Mouse (Mus musculus) G1E-ER4 (cell line): ENCODE measurements around the gene F13b. TPM values are rescaled to one million over a fixed set of nuclear protein-coding genes. Genes with fewer than 3 reads are reported as not detected.

Experiments
- GATA1 ChIP-seq: IDR thresholded peaks from one replicate; pipeline ENCODE4 v1.8.0; 2012; ENCODE audit warnings: low read length, inconsistent platforms
- polyA plus RNA-seq: library from polyadenylated mRNA; stranded (reverse); fragments of >175 nt; gene quantifications from 2 replicates; pipeline ENCODE4 v1.2.3, GENCODE M21; 2012

The F13b gene
- polyA plus RNA-seq = not detected in 2 replicates

DNA sequence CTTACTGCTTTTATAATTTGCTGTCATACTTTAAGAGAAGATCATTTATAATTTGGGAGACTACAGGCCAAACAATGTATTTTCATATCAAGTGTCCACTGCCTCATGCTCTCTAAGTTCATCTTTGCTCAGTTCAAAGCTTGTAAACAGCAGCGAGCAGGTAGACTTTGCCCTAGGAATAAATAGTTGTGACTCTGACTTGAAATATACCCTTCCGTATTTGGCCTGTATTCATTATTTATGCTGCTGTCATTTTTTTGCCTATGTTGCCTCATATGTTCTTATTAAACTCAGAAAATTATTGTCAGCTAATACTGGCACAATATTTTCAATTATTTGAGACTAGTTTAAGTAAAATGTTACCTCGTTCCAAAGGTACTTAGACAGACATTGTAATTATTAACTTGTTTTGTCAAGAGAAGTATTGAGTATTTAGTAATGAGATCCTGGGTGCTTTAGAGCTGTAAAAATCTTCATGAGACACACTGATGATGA is at the start of gene F13b:
F13b (plus strand) TSS at position 445 of the 495 bp plus-strand sequence.
- no peak for TF ChIP-seq GATA1

DNA sequence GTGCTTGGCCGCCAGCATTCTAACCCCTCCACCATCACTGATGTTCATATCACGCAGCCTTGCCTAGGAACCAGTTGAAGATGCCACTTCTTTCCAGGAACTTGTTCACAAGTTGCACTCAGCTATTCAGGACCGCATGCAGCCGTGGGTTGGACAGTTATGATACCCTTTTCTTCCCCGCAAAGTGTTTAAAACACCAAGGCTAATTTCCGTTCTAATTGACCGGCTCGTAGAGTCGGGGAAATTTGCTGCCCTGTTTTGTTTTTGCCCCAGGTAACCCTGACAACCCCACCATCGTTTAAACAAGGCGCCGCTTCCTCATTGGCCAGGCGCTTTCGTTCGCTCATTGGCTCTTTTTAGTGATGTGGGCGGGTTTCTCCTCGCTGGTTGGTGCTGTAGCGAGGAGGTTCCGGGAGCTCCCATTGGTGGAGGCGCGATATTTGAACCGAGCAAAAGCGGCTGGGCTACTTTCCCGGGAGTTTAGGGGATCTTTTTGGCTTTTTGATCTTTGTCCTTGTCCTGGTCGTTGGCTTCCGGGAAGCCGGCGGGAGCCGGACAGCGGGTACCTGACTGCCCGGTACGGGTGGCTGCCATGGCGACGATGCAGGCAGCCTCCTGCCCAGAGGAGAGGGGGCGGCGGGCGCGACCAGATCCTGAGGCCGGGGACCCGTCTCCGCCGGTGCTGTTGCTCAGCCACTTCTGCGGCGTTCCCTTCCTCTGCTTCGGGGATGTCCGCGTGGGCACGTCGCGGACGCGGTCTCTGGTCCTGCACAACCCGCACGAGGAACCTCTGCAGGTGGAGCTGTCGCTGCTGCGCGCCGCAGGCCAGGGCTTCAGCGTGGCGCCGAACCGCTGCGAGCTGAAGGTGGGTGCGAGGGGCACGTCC is 46.9 kb upstream of the F13b start, which contains the start of gene Aspm:
Aspm (plus strand) TSS at position 433 of the 886 bp plus-strand sequence.
- TF ChIP-seq GATA1 = no peak

DNA sequence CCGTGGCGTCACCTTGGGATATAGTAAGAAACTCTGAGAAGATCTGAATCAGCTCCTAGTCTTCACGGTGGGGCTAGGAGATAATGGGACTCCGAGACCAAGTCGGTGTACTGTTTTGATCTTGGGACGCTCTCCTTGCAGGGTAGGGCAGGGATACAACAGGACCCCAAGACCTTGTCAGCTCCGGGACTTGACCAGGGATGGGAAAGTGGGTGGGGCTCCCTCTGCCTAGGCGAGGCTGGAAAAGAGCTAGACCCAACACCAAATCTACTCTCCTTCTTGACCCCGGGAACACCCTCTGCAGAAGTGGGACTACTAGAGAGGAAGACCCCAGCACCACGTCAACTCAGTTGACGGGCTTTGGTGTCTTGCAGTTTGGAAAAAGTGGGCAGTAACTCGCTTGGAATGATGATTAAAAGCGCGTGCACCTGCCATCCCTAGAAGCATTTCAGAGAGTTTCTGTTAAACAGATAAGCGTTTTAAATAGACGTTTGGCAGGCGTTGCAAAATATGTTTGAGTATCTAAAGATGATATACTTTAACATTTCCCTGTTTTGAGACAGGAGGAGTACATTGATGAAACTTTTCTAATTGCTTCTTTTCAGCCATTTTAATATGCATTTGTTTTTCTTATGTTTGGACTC is 46.2 kb upstream of the F13b start:
- TF ChIP-seq GATA1 = no peak

DNA sequence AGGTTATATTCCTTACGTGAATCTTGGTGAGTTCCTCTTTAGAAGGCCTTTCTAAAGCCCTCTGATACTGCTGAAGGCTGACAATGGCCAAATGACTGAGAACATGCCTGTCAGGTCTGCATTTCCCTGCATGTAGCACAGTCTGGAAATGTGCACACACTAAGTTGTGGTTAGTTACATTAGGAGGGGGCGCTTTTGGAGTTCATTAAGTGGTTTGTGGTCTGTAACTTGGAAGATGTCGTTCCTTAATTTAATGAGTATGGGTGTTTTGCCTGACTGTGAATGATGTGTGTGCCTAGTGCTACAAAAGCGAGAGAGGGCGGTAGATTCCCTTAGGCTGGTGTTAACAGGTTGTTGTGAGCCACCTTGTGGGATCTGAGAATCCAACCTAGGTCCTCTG is 40.7 kb upstream of the F13b start:
- no peak for TF ChIP-seq GATA1

DNA sequence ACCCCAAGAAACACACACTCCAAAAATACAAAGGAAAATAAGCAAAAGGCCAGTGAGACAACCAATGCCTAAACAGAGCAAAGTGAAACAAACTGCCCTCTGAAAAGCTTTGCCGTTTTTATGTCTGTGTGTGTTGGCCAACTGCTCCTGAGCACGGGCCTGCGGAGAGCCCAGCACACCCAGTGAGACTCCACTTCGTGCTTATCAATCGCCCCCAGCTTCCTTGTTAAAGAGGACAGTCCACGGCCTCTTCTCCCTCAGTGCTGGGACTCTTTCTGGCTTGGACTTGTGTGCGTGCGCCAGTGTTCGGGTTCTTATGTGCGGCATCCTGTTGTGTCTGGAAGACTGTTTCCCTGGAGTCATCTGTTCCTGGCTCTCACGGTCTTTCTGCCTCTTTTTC is 35.6 kb upstream of the F13b start:
- no peak for TF ChIP-seq GATA1

DNA sequence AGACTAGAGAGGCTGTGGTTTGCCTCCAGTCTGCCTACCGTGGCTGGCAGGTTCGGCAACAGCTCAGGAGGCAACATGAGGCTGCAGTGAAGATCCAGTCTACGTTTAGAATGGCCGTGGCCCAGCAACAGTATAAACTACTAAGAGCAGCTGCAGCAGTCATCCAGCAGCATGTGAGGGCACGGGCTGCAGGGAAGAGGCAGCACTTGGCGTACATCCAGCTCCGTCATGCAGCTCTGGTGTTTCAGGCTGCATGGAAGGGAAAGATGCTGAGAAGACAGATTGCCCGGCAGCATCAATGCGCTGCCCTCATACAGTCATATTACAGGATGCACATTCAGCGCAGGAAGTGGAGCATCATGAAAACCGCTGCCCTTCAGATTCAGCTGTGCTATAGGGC is 22.6 kb upstream of the F13b start:
- no peak for TF ChIP-seq GATA1

DNA sequence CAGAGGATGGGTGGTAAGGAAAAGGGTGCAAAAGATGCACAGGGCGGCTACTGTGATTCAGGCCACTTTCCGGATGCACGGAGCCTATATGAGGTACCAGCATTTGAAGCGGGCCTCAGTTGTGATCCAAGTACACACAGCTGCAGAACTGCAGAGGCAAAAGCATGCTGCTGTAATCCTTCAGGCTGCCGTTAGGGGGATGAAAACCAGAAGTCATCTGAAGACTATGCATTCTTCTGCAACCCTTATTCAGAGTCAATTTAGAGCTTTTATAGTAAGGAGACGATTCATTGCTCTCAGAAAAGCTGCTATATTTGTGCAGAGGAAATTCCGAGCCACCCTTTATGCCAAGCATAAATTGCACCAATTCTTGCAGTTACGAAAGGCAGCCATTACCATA is 21.3 kb upstream of the F13b start:
- no peak for TF ChIP-seq GATA1

DNA sequence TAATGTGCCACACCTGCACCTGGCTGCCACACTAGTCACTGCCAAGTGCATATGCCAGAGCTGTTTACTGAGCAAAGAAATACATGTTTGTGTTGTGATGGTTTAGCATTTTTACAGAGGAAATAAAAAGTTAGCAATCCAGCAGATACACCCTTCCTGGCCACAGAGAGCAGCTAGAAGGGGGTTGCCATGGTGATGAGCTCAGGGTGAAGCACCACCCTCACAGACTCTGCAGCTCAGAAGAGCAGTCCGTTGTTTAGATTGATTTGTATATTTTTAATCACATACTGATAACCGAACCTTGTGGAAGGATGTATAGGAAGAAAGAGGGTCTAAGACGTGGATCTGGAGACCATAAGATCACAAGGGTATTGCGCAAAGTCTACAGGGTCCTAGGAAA is 20.4 kb upstream of the F13b start:
- TF ChIP-seq GATA1 = no peak

DNA sequence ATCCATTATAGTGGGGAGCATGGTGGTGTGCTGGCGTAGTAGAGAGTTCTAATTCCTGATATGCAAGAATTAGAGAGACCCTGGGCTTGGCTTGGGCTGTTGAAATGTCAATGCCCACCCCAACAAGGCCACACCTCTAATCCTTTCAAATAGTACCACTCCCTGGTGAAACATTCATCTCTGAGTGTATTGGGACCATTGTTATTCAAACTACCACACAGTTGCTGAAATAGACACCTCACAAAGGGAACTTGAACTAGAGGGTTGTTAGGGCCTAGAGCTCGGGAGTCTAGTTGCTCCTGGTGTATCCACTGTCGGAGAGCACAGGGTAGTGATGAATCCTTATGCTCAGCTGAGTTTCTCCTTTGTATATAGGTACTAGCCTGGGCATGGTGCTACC is 6.9 kb upstream of the F13b start:
- TF ChIP-seq GATA1 = no peak

DNA sequence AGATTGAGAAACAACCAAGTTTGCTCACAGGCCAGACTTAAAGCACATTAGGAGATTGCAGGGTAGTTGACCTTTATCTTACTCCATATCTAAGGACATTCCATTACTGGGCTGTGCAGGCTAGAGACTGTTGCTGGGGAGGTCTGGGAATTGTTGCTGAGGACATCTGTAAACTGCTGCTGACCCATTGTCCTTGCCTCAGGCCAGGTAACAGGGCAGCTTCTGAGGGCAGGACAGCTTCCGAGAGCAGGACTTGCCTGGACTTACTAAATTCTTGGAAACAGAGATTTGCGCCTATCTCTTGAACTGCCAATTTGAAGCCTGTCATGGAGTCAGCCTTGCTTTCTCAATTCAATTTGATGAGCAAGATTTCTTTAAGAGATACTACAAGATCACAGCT is 6.1 kb upstream of the F13b start:
- TF ChIP-seq GATA1 = no peak

DNA sequence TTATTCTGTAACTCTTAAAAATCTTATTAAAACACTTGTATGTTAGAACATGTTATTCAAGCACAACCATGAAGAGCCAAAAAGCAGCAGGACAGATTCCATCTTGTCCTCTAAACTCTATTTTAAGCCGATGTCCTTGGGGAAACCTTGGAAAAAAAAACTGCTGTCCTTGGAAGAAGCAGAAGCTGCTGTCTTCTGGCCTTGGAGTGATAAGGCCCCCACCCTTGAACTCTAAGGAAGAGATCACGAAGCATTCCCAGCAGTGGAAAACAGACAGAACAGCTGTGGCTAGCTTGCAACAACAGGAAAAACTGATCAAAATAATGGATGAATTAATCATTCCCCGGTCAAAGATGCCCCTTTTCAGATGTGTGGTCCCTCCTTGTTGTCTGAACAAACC is 5.3 kb upstream of the F13b start:
- TF ChIP-seq GATA1 = no peak

DNA sequence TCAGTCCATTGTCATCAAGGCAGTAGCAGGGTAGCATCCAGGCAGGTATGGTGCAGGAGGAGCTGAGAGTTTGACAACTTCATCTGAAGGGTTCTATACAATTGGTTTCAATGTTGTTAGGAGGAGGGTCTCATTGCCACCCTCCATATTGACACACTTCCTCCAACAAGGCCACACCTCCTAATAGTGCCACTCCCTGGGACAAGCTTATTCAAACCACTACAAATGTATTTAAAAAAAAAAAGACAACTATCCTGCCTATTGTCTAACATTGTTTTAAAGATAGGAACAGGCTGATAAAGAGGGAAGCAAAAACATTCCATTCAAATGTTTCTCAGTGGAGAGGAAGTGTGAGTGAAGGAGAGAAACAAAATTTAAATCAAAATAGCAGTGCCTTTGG is 1.8 kb upstream of the F13b start:
- TF ChIP-seq GATA1 = no peak

DNA sequence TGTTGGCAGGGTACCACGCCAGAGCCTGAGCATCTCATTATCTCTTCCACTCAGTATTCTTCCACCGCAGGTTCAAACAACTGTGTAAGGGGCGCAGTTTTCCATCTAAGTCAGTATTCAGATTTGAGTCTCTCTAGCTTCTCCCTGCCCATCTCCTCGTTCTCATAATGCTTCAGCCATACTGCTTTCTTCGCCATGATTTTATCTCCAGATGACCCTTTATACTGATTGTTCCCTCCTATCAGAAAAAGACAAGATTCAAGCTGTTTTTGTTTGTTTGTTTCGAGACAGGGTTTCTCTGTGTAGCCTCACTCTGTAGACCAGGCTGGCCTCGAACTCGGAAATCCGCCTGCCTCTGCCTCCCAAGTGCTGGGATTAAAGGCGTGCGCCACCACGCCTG is 13.1 kb downstream of the F13b start:
- no peak for TF ChIP-seq GATA1

DNA sequence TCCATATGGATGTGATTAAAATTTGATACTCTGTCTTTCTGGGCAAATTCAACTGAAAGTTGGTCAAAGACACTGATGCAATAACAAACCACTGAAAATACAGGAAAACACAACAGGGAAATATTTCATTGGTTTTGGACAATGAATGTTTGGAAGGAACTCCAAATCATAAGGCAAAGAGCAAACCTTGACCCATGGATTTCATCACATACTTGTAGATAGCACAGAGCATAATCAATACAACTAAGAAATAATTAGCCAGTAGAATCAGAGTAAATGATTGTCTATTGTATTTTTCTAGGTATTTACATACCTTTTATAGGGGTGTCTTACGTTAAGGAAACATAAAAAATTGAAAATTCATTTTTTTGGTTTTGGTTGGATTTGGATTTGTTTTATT is 47.0 kb downstream of the F13b start:
- TF ChIP-seq GATA1 = no peak

DNA sequence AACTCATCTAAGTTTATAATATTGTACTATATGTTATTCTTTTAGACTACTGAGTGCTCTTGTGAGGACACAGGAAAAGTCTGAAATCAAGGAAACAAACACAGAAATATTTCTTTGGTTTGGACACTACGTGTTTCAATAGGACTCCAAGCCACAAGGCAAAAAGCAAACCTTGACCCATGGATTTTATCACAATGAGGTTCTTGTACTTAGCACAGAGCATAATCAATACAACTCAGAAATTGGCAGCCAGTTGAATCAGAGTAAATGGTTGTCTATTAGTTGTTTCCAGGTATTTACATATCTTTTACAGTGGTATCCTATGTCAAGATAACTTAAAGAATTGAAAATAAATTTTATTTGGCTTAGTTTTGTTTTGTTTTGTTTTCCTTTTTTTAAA is 49.8 kb downstream of the F13b start:
- TF ChIP-seq GATA1 = no peak

DNA sequence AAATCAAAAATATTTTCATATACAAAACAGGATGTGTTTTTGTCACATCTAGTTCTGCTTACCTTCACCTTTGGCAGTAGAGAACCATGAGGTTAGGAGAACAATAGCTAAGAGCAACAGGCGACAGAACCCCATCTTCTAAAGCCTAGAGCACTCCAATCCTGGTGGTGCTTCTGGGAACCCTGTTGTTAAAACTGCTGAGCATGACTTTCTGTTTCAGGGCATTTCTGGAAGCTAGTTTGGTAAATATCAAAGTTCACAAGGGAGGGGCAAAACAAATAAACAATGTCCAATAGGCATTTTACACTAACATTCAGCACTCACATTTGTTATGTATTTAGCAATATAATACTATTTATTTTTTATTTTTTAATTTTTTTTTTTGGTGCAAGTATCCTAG is 58.5 kb downstream of the F13b start, which contains the start of gene Cfhr1:
Cfhr1 (minus strand) TSS at position 249 of the 400 bp plus-strand sequence.
- no peak for TF ChIP-seq GATA1

Other genes starting within 250 kb of the F13b start
- not detected in 2 replicates for gene Crb1, start 124.6 kb upstream of the F13b start, polyA plus RNA-seq
- gene Zbtb41, start 79.4 kb upstream of the F13b start, polyA plus RNA-seq = 0.37 and 0.55 TPM in 2 replicates
- gene Aspm, start 46.9 kb upstream of the F13b start, polyA plus RNA-seq = 5.3 and 7.6 TPM in 2 replicates
- not detected in 2 replicates for gene Cfhr1, start 58.6 kb downstream of the F13b start, polyA plus RNA-seq